Mouse (Mus musculus) kidney, postnatal 14 days (tissue): ENCODE data around the gene Frmpd2.

Experiments
- DNase-seq: peaks from one replicate; pipeline ENCODE4 v3.0.0; 2022; ENCODE audit warnings: mixed read lengths

The Frmpd2 gene

GRCm38 (mm10) chr14:33513877-33514276, 42.4 kb downstream of the Frmpd2 start:
- DNase-seq: no peak

GRCm38 (mm10) chr14:33514756-33515285, 43.3 kb downstream of the Frmpd2 start:
- no peak for DNase-seq

- no peak for DNase-seq
These were observed 50.0 kb downstream of the Frmpd2 start for GRCm38 (mm10) chr14:33521538-33521937.

- no peak for DNase-seq
These were observed 53.9 kb downstream of the Frmpd2 start for GRCm38 (mm10) chr14:33525272-33525983.

- no peak for DNase-seq
These were observed 55.1 kb downstream of the Frmpd2 start for GRCm38 (mm10) chr14:33526621-33527020.

- no peak for DNase-seq
These were observed 56.4 kb downstream of the Frmpd2 start for GRCm38 (mm10) chr14:33527938-33528337.

- DNase-seq: no peak
These were observed 59.9 kb downstream of the Frmpd2 start for GRCm38 (mm10) chr14:33531331-33531912.

- DNase-seq: no peak
These were observed 61.3 kb downstream of the Frmpd2 start for GRCm38 (mm10) chr14:33532792-33533191.

GRCm38 (mm10) chr14:33533516-33533915, 62.0 kb downstream of the Frmpd2 start:
- peak; percentile 5 for DNase-seq

GRCm38 (mm10) chr14:33535317-33535716, 63.8 kb downstream of the Frmpd2 start:
- no peak for DNase-seq

- DNase-seq: no peak
These were observed 68.2 kb downstream of the Frmpd2 start for GRCm38 (mm10) chr14:33539559-33540167.

GRCm38 (mm10) chr14:33545565-33546143, 74.2 kb downstream of the Frmpd2 start:
- DNase-seq: no peak

- no peak for DNase-seq
These were observed 77.2 kb downstream of the Frmpd2 start for GRCm38 (mm10) chr14:33548650-33549049.

GRCm38 (mm10) chr14:33549856-33550255, 78.4 kb downstream of the Frmpd2 start:
- no peak for DNase-seq

GRCm38 (mm10) chr14:33570737-33571136, 99.2 kb downstream of the Frmpd2 start:
- no peak for DNase-seq

- DNase-seq: no peak
These were observed 102.1 kb downstream of the Frmpd2 start for GRCm38 (mm10) chr14:33573643-33574042.

- no peak for DNase-seq
These were observed 108.4 kb downstream of the Frmpd2 start for GRCm38 (mm10) chr14:33579771-33580484.

- DNase-seq: peak; percentile 3
These were observed 117.5 kb downstream of the Frmpd2 start, which contains the start of gene Ptpn20 for GRCm38 (mm10) chr14:33588951-33589350. Ptpn20 (plus strand) TSS chr14:33589207.

GRCm38 (mm10) chr14:33598376-33599130, 127.1 kb downstream of the Frmpd2 start:
- DNase-seq: no peak

GRCm38 (mm10) chr14:33607431-33607830, 135.9 kb downstream of the Frmpd2 start:
- DNase-seq: no peak
